8 mouse cellular contexts compared by ENCODE assay signal in the genomic region with DNA sequence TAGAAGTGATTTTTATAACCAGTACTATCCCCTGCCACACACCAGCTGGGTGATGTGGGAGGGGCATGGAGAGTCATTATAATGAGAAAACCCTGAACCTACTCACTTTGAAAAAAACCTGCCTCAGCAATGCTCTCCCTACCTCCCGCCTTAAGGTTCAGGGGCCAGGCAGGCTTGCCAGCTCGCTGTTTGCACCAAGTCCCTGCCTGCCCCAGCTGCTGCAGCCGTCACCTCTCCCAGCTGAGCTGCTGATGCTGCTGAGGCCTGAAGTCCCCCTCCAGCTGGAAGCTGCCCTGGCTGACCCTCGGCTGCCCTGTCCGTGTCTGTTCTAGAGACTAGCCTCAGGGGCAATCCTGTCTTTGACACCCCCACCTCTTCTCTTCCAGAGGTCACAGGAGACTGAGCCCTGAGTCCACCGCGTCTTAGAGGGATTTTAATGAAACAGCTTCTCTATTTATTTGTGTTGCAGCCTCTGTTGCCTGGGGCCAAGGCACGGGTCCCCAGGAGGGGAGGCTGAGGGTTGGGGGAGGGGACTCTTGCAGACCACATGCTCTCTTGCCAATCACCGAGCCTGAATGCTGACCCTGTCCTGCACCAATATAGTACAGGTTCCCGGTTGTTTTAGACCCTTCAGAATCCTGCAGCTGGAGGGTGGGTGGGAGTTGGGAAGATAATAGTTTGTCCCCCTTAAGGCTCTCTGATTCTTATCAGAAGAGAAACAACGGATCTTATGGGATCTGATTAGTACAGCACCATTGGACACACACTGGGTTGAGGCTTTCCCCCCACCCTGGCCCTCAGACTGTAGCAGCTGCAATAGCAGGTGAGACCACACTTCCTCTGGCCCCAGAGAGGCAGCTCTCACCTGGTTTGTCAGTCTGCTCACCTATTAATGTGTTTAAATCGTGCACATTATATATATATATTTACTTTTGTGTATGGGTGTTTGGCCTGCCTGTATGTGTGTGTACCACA.
DNase-seq lines count a peak whose midpoint lies in the region; ATAC-seq and TF ChIP-seq lines count a peak whose summit lies in the region.

No protein-coding gene starts in this region.

- peaks cover 16% of the 10 kb centered on the region for H3K4me1 ChIP-seq in neural tube, embryonic 12.5 days

- TF ChIP-seq CTCF in gastrocnemius, adult 2 months (IDR thresholded peaks at IDR 0.05) = no peak
- no peak for TF ChIP-seq CTCF in left cerebral cortex, adult 2 months (IDR thresholded peaks at IDR 0.05)

- H3K36me3 ChIP-seq in neural tube, embryonic 12.5 days = no peaks in the 10 kb centered on the region

- peak; percentile 84 for ATAC-seq in neural tube, embryonic 12.5 days (ENCODE audit: low FRiP score, low read depth)

- peak overlapping the region; percentile 39 for H3K4me2 ChIP-seq in neural tube, embryonic 12.5 days (replicated peaks)

- H3K27me3 ChIP-seq in neural tube, embryonic 12.5 days (replicated peaks) = no peaks in the 10 kb centered on the region

- H3K9ac ChIP-seq in neural tube, embryonic 12.5 days = 0 out of 2 replicates have a peak overlapping the region, but pooled peaks have one; percentile 22

- intact Hi-C loops in gastrocnemius, adult 2 months (cut with DNase I) = no loop called here
- intact Hi-C loops in left cerebral cortex, adult 2 months (cut with DNase I) = no loop called here

- H3K4me3 ChIP-seq in gastrocnemius, adult 2 months = no peak overlapping the region
- no peak overlapping the region for H3K4me3 ChIP-seq in neural tube, embryonic 12.5 days
- no peak overlapping the region for H3K4me3 ChIP-seq in left cerebral cortex, adult 2 months

- peak; percentile 8 for DNase-seq in ovary, postnatal 36 days (ENCODE audit: low spot score)
- no peak for DNase-seq in ovary, postnatal 14 days (ENCODE audit: low spot score)
- peak; percentile 64 for DNase-seq in gastrocnemius, adult 2 months
- DNase-seq in kidney, adult 9 months = peak; percentile 75
- DNase-seq in right cerebral cortex, postnatal 10 days (ENCODE audit: low spot score in 2 of 2) = no peak
- no peak for DNase-seq in left cerebral cortex, adult 2 months (ENCODE audit: extremely low spot score in 1 of 2, low spot score in 2 of 2)
- no peak for DNase-seq in cerebellum, adult 11 months

- no peaks in the 10 kb centered on the region for H3K9me3 ChIP-seq in neural tube, embryonic 12.5 days

- peak overlapping the region; percentile 9 for H3K27ac ChIP-seq in gastrocnemius, adult 2 months
- H3K27ac ChIP-seq in neural tube, embryonic 12.5 days = 0 out of 2 replicates have a peak overlapping the region, but pooled peaks have one; percentile 50
- no peak overlapping the region for H3K27ac ChIP-seq in left cerebral cortex, adult 2 months

- 11% methylated on average over 12 of the region's 12 CpGs for WGBS in neural tube, embryonic 12.5 days

Comparison
In these comparisons a context has a peak if more than half of its experiments do, and no peak if none do; other contexts are left out.
1. DNase-seq: peak in ovary, postnatal 36 days (single experiment), gastrocnemius, adult 2 months (single experiment) and kidney, adult 9 months (single experiment); none in ovary, postnatal 14 days (single experiment), right cerebral cortex, postnatal 10 days (0 of 2), left cerebral cortex, adult 2 months (0 of 2) and cerebellum, adult 11 months (single experiment).